Mouse (Mus musculus): ENCODE results near the gene Pex1. TPM values are rescaled to one million over a fixed set of nuclear protein-coding genes. Genes with fewer than 3 reads are reported as not detected.
A peak's percentile ranks its signal among the peaks of the same experiment; 100 is the strongest.

Gene Pex1
- total and polyA plus RNA-seq, 2 experiments, result 9.0 to 21.6 TPM

GRCm38 (mm10) chr5:3645326-3645725 is 49.5 kb downstream of the Pex1 start:
- Histone ChIP-seq H3K4me3 (ENCODE audit: insufficient read depth, low read depth, low read length) (no peak overlapping the region), H3K4me1 (ENCODE audit: control insufficient read depth, insufficient read depth, low read length) (peaks cover 4% of the 10 kb centered on the region), H3K9ac (ENCODE audit: low read depth, low read length) (no peak overlapping the region), H3K27me3 (ENCODE audit: control insufficient read depth, insufficient read depth, low read length) (no peaks in the 10 kb centered on the region), H3K36me3 (ENCODE audit: control insufficient read depth, insufficient read depth, low read length) (peaks cover 28% of the 10 kb centered on the region), H3K79me2 (ENCODE audit: control insufficient read depth, insufficient read depth, low read length) (no peaks in the 10 kb centered on the region; the same call in 1 of the 2 replicates), H3K27ac (replicated peaks; ENCODE audit: insufficient read depth, low read depth, low read length) (no peak overlapping the region)
- TF ChIP-seq CTCF (IDR thresholded peaks at IDR 0.05; ENCODE audit: low read depth, low read length), result no peak
- TF ChIP-seq POLR2A (IDR thresholded peaks at IDR 0.05; ENCODE audit: extremely low read depth, insufficient read depth, low read length), result no peak
- DNase-seq (ENCODE audit: extremely low read depth, low read depth, low spot score), result no peak
- 84% methylated on average over 6 of the region's 6 CpGs for WGBS

DNA sequence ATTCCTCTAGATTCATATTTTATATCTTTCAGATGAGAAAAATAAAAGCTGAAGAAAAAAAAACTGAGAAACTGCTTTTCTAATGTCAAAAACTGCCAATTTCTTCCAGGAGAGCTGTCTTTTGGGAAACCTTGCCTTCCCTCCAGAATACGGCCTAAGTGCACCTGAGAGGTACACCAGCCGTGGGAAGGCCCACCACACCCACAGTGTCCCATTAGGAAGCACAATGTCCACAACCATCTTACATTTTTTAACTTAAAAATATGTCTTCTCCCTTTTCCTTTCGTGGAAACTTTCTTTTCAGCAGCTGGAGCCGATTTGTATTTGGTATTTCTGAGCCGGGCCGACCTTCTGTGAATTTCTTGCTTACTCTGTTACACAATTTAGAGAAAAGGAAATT is 50.7 kb downstream of the Pex1 start:
- DNase-seq (ENCODE audit: extremely low read depth, low read depth, low spot score), result no peak
- 18% methylated on average over 6 of the region's 6 CpGs for WGBS
- Histone ChIP-seq H3K79me2 (ENCODE audit: control insufficient read depth, insufficient read depth, low read length) (no peaks in the 10 kb centered on the region; the same call in 1 of the 2 replicates), H3K4me1 (ENCODE audit: control insufficient read depth, insufficient read depth, low read length) (peaks cover 4% of the 10 kb centered on the region), H3K27ac (replicated peaks; ENCODE audit: insufficient read depth, low read depth, low read length) (peak overlapping the region; percentile 6; the same call in 1 of the 2 replicates), H3K9ac (ENCODE audit: low read depth, low read length) (peak overlapping the region; percentile 67), H3K27me3 (ENCODE audit: control insufficient read depth, insufficient read depth, low read length) (no peaks in the 10 kb centered on the region), H3K36me3 (ENCODE audit: control insufficient read depth, insufficient read depth, low read length) (peaks cover 20% of the 10 kb centered on the region), H3K4me3 (ENCODE audit: insufficient read depth, low read depth, low read length) (0 out of 2 replicates have a peak overlapping the region, but pooled peaks have one; percentile 25)
- TF ChIP-seq CTCF (IDR thresholded peaks at IDR 0.05; ENCODE audit: low read depth, low read length) (no peak), POLR2A (IDR thresholded peaks at IDR 0.05; ENCODE audit: extremely low read depth, insufficient read depth, low read length) (no peak)

- Histone ChIP-seq H3K79me2 (ENCODE audit: control insufficient read depth, insufficient read depth, low read length) (no peaks in the 10 kb centered on the region; the same call in 1 of the 2 replicates), H3K4me1 (ENCODE audit: control insufficient read depth, insufficient read depth, low read length) (peaks cover 4% of the 10 kb centered on the region), H3K4me3 (ENCODE audit: insufficient read depth, low read depth, low read length) (peak overlapping the region; percentile 100), H3K36me3 (ENCODE audit: control insufficient read depth, insufficient read depth, low read length) (peaks cover 18% of the 10 kb centered on the region), H3K9ac (ENCODE audit: low read depth, low read length) (peak overlapping the region; percentile 99), H3K27me3 (ENCODE audit: control insufficient read depth, insufficient read depth, low read length) (no peaks in the 10 kb centered on the region), H3K27ac (replicated peaks; ENCODE audit: insufficient read depth, low read depth, low read length) (peak overlapping the region; percentile 98)
- under 1% methylated on average over 47 of the region's 60 CpGs for WGBS
- DNase-seq (ENCODE audit: extremely low read depth, low read depth, low spot score), result peak; percentile 63
- TF ChIP-seq CTCF (IDR thresholded peaks at IDR 0.05; ENCODE audit: low read depth, low read length) (peak; percentile 56; the same call in 1 of the 2 replicates), POLR2A (IDR thresholded peaks at IDR 0.05; ENCODE audit: extremely low read depth, insufficient read depth, low read length) (no peak)
These were observed 51.3 kb downstream of the Pex1 start for GRCm38 (mm10) chr5:3646991-3647707.

DNA sequence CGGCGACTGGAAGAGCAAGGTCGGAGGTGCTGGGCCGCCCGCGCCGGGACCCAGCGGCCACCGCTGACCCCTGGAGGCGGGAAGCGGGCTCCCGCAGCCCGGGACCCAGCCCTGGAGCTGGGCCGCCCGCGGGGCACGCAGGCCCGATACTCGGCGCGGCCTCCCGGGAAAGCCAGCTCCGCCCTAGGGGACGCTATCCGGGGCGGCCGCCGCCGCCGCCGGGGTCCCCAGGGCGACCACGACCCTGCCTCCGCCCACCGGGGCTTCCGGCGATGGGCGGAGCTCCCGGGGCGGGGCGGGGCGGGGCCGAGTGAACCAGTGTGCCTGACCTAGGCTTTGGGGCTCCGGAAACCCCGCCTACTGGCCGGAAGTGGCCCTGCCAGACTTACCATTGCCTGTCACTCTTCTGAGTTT is 51.8 kb downstream of the Pex1 start:
- peaks cover 17% of the 10 kb centered on the region for H3K36me3 ChIP-seq (ENCODE audit: control insufficient read depth, insufficient read depth, low read length)
- no peaks in the 10 kb centered on the region for H3K27me3 ChIP-seq (ENCODE audit: control insufficient read depth, insufficient read depth, low read length)
- H3K4me1 ChIP-seq (ENCODE audit: control insufficient read depth, insufficient read depth, low read length), result peaks cover 4% of the 10 kb centered on the region
- peak overlapping the region; percentile 99 for H3K9ac ChIP-seq (ENCODE audit: low read depth, low read length)
- H3K79me2 ChIP-seq (ENCODE audit: control insufficient read depth, insufficient read depth, low read length), result no peaks in the 10 kb centered on the region; the same call in 1 of the 2 replicates
- peak; percentile 79 for DNase-seq (ENCODE audit: extremely low read depth, low read depth, low spot score)
- peak; percentile 37; the same call in 1 of the 2 replicates for TF ChIP-seq POLR2A (IDR thresholded peaks at IDR 0.05; ENCODE audit: extremely low read depth, insufficient read depth, low read length)
- TF ChIP-seq CTCF (IDR thresholded peaks at IDR 0.05; ENCODE audit: low read depth, low read length), result peak; percentile 21; the same call in 1 of the 2 replicates
- WGBS, result under 1% methylated on average over 37 of the region's 46 CpGs
- peak overlapping the region; percentile 100 for H3K4me3 ChIP-seq (ENCODE audit: insufficient read depth, low read depth, low read length)
- peak overlapping the region; percentile 98 for H3K27ac ChIP-seq (replicated peaks; ENCODE audit: insufficient read depth, low read depth, low read length)

- TF ChIP-seq CTCF (IDR thresholded peaks at IDR 0.05; ENCODE audit: low read depth, low read length), result no peak
- TF ChIP-seq POLR2A (IDR thresholded peaks at IDR 0.05; ENCODE audit: extremely low read depth, insufficient read depth, low read length), result no peak
- WGBS, result 31% methylated on average over 4 of the region's 4 CpGs
- no peak overlapping the region for H3K27ac ChIP-seq (replicated peaks; ENCODE audit: insufficient read depth, low read depth, low read length)
These were observed 52.5 kb downstream of the Pex1 start for GRCm38 (mm10) chr5:3648206-3648848.

More at GRCm38 (mm10) chr5:3648206-3648848, 52.5 kb downstream of the Pex1 start:
- peaks cover 13% of the 10 kb centered on the region for H3K36me3 ChIP-seq (ENCODE audit: control insufficient read depth, insufficient read depth, low read length)
- H3K79me2 ChIP-seq (ENCODE audit: control insufficient read depth, insufficient read depth, low read length), result no peaks in the 10 kb centered on the region; the same call in 1 of the 2 replicates
- peaks cover 4% of the 10 kb centered on the region for H3K4me1 ChIP-seq (ENCODE audit: control insufficient read depth, insufficient read depth, low read length)
- H3K4me3 ChIP-seq (ENCODE audit: insufficient read depth, low read depth, low read length), result no peak overlapping the region; the same call in 1 of the 2 replicates
- DNase-seq (ENCODE audit: extremely low read depth, low read depth, low spot score), result peak; percentile 19
- no peaks in the 10 kb centered on the region for H3K27me3 ChIP-seq (ENCODE audit: control insufficient read depth, insufficient read depth, low read length)
- no peak overlapping the region for H3K9ac ChIP-seq (ENCODE audit: low read depth, low read length)

Measured in liver, adult 2 months (tissue).